Mouse (Mus musculus) brain, adult 10 weeks (tissue): ENCODE data around the gene Riiad1. TPM values are rescaled to one million over a fixed set of nuclear protein-coding genes. Genes with fewer than 3 reads are reported as not detected.

ENCODE experiments used
- polyA plus RNA-seq: library from polyadenylated mRNA; stranded (reverse); fragments of 350-450 nt; fragmentation: Illumina TruSeq; extraction: RNeasy Lipid Tissue Mini Kit (QIAGEN cat#74804); gene quantifications from one replicate; pipeline ENCODE4 v1.2.3, GENCODE M21; 2015; ENCODE audit warnings: low read depth, low replicate concordance

The Riiad1 gene
- 7.8 TPM for polyA plus RNA-seq

DNA sequence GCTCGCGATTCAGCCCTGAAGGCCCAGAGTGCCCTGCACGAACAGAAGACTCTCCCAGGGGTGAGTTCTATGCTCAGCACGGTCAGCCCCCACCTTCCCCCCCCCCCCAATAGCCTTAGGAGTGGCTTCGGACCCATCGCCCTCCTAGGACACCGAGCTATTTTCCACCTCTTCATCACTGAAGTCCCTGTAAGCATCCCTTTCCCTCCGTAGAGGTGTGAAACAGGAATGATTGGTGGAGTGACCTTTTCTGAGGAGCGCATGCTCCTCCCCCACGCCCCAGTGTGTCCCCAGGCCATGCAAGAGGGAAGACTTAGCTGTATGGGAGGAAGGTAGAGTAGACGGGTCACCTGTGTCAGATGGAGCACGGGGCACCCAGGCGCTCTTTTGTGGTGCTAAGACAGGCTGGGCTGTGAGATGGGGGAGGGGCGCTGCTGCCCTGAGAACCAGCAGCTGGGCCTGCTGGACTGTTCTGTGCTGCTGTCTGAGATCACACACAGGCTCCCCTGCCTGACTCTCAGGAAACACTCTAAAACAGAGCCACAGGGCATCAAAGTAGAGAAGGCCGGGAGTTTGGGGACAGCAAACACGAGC, at the start of gene Riiad1:
TSS of gene Riiad1 (minus strand) at position 51 of the 594 bp plus-strand sequence.

GRCm38 (mm10) chr3:94477981-94478422, 2.1 kb downstream of the Riiad1 start, which contains the start of gene Celf3:
Celf3 (plus strand) TSS chr3:94478295.

DNA sequence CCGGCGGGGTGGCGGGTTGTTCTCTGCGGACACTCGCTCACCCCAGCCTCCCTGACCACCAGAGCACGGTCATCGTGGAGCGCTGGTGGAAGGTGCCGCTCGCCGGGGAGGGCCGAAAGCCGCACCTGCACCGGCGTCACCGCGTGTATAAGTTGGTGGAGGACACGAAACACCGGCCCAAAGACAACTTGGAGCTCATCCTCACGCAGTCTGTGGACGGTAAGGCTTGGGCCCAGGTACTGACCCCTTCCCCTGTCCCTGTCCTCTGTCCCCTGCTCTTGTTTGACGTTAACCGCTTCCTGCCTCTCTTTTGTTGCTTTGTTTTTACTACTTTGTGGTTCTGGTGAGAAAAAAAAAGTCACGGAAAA, 36.6 kb downstream of the Riiad1 start, which contains the start of gene Oaz3:
TSS of gene Oaz3 (minus strand) at position 319 of the 368 bp plus-strand sequence.

GRCm38 (mm10) chr3:94442951-94443596, 37.1 kb downstream of the Riiad1 start, which contains the start of gene Mrpl9:
Mrpl9 (plus strand) TSS chr3:94443318.

Other genes with a start within 250 kb of the Riiad1 start
- not detected for gene Gm4778, start 216.3 kb downstream of the Riiad1 start, polyA plus RNA-seq
- 37.3 TPM for gene Them4, start 170.3 kb downstream of the Riiad1 start, polyA plus RNA-seq
- not detected for gene Them5, start 138.2 kb downstream of the Riiad1 start, polyA plus RNA-seq
- gene C2cd4d, start 117.9 kb downstream of the Riiad1 start, polyA plus RNA-seq, result 1.3 TPM
- 3.6 TPM for gene Rorc, start 107.5 kb downstream of the Riiad1 start, polyA plus RNA-seq
- 1.4 TPM for gene Lingo4, start 81.8 kb downstream of the Riiad1 start, polyA plus RNA-seq
- gene Tdrkh, start 67.1 kb downstream of the Riiad1 start, polyA plus RNA-seq, result 30.5 TPM
- gene Mrpl9, start 37.0 kb downstream of the Riiad1 start, polyA plus RNA-seq, result 62.1 TPM
- not detected for gene Oaz3, start 36.4 kb downstream of the Riiad1 start, polyA plus RNA-seq
- 140 TPM for gene Celf3, start 2.0 kb downstream of the Riiad1 start, polyA plus RNA-seq
- 65.7 TPM for gene Snx27, start 102.4 kb upstream of the Riiad1 start, polyA plus RNA-seq
- gene Gm10972, start 162.8 kb upstream of the Riiad1 start, polyA plus RNA-seq, result not detected
- 4.1 TPM for gene Tuft1, start 178.5 kb upstream of the Riiad1 start, polyA plus RNA-seq
- gene Selenbp2, start 213.2 kb upstream of the Riiad1 start, polyA plus RNA-seq, result not detected